14 mouse cellular contexts compared by ENCODE assay signal in genomic region chr14:55064481-55065370, GRCm38 (mm10). TPM values are rescaled to one million over a fixed set of nuclear protein-coding genes. Genes with fewer than 3 reads are reported as not detected.
DNase-seq lines count a peak whose midpoint lies in the region; ATAC-seq lines count a peak whose summit lies in the region.
"Had no signal": no experiment of that assay in that cellular context is flagged by ENCODE, and none has a peak within 500 bp of the region (broad histone marks: within the 10 kb centered on the region; RNA-seq: fewer than 3 reads in every experiment).

No protein-coding gene starts in this region.

- DNase-seq in right cerebral cortex, adult 2 months (ENCODE audit: low spot score in 2 of 2) = peak; percentile 15 to 17
- no peak for DNase-seq in right cerebral cortex, postnatal 25 days
- peak; percentile 73 for DNase-seq in cerebellum, postnatal 25 days
- no peak for DNase-seq in thymus, postnatal 14 days
- DNase-seq in urinary bladder, postnatal 14 days (ENCODE audit: low spot score) = no peak
- DNase-seq: gastrocnemius, postnatal 14 days; lung, postnatal 10 days; midbrain, embryonic 14.5 days had no signal

- no peak for ATAC-seq in forebrain, embryonic 15.5 days (replicated peaks)
- no peak for ATAC-seq in forebrain, embryonic 12.5 days (ENCODE audit: low FRiP score)
- no peak for ATAC-seq in frontal cortex, adult (ENCODE audit: low TSS enrichment)
- ATAC-seq: hindbrain, embryonic 16.5 days had no signal

- H3K9ac ChIP-seq in forebrain, embryonic 15.5 days (replicated peaks) = no peak overlapping the region
- no peak overlapping the region for H3K9ac ChIP-seq in forebrain, embryonic 12.5 days
- H3K9ac ChIP-seq: limb, embryonic 12.5 days had no signal

- no peak overlapping the region for H3K4me3 ChIP-seq in forebrain, embryonic 15.5 days
- H3K4me3 ChIP-seq in forebrain, embryonic 12.5 days (replicated peaks) = no peak overlapping the region
- H3K4me3 ChIP-seq: limb, embryonic 12.5 days had no signal

- peaks cover 63% of the 10 kb centered on the region for H3K4me1 ChIP-seq in forebrain, embryonic 15.5 days
- peaks cover 37% of the 10 kb centered on the region for H3K4me1 ChIP-seq in forebrain, embryonic 12.5 days

- H3K4me2 ChIP-seq in forebrain, embryonic 15.5 days (replicated peaks) = no peak overlapping the region
- no peak overlapping the region for H3K4me2 ChIP-seq in forebrain, embryonic 12.5 days
- H3K4me2 ChIP-seq: limb, embryonic 12.5 days had no signal

- peaks cover 74% of the 10 kb centered on the region for H3K36me3 ChIP-seq in forebrain, embryonic 15.5 days
- H3K36me3 ChIP-seq in forebrain, embryonic 12.5 days (replicated peaks) = peaks cover 72% of the 10 kb centered on the region

- H3K9me3 ChIP-seq in forebrain, embryonic 15.5 days = no peaks in the 10 kb centered on the region
- no peaks in the 10 kb centered on the region for H3K9me3 ChIP-seq in forebrain, embryonic 12.5 days
- H3K9me3 ChIP-seq: limb, embryonic 12.5 days had no signal

- no peaks in the 10 kb centered on the region for H3K27me3 ChIP-seq in forebrain, embryonic 15.5 days
- H3K27me3 ChIP-seq in forebrain, embryonic 12.5 days = no peaks in the 10 kb centered on the region

- peak overlapping the region; percentile 46 for H3K27ac ChIP-seq in forebrain, embryonic 15.5 days (replicated peaks)
- H3K27ac ChIP-seq in forebrain, embryonic 12.5 days = no peak overlapping the region
- H3K27ac ChIP-seq: limb, embryonic 12.5 days had no signal

- WGBS in forebrain, embryonic 15.5 days = 84% methylated on average over 35 of the region's 35 CpGs
- WGBS in forebrain, embryonic 12.5 days = 85% methylated on average over 35 of the region's 35 CpGs

RNA-seq across cellular contexts. Expression of gene Zfhx2, which starts 27.4 kb away (rescaled TPM):
- polyA plus RNA-seq in forebrain, embryonic 15.5 days (2015; fragmentation: Nextera tagmentation; extraction: Ambion mirVana) = 27.4 and 30.6 TPM in 2 replicates
- polyA plus RNA-seq in forebrain, embryonic 12.5 days (2016; fragmentation: Nextera tagmentation; extraction: Ambion mirVana) = 26.3 and 28.1 TPM in 2 replicates

RNA-seq across cellular contexts. Expression of gene Thtpa, which starts 29.9 kb away (rescaled TPM):
- 52.2 and 52.3 TPM in 2 replicates for polyA plus RNA-seq in forebrain, embryonic 15.5 days (2015; fragmentation: Nextera tagmentation; extraction: Ambion mirVana)
- 32.0 and 33.0 TPM in 2 replicates for polyA plus RNA-seq in forebrain, embryonic 12.5 days (2016; fragmentation: Nextera tagmentation; extraction: Ambion mirVana)

RNA-seq across cellular contexts. Expression of gene Ap1g2, which starts 41.7 kb away (rescaled TPM):
- polyA plus RNA-seq in forebrain, embryonic 15.5 days (2015; fragmentation: Nextera tagmentation; extraction: Ambion mirVana) = 11.4 and 13.0 TPM in 2 replicates
- 10.2 and 11.4 TPM in 2 replicates for polyA plus RNA-seq in forebrain, embryonic 12.5 days (2016; fragmentation: Nextera tagmentation; extraction: Ambion mirVana)

RNA-seq across cellular contexts. Expression of gene Ngdn, which starts 49.5 kb away (rescaled TPM):
- polyA plus RNA-seq in forebrain, embryonic 15.5 days (2015; fragmentation: Nextera tagmentation; extraction: Ambion mirVana) = 67.1 and 70.8 TPM in 2 replicates
- polyA plus RNA-seq in forebrain, embryonic 12.5 days (2016; fragmentation: Nextera tagmentation; extraction: Ambion mirVana) = 71.7 and 73.3 TPM in 2 replicates

RNA-seq across cellular contexts. Expression of gene Jph4, which starts 52.0 kb away (rescaled TPM):
- 37.4 and 38.3 TPM in 2 replicates for polyA plus RNA-seq in forebrain, embryonic 15.5 days (2015; fragmentation: Nextera tagmentation; extraction: Ambion mirVana)
- polyA plus RNA-seq in forebrain, embryonic 12.5 days (2016; fragmentation: Nextera tagmentation; extraction: Ambion mirVana) = 9.0 and 9.4 TPM in 2 replicates
- polyA plus RNA-seq: C2C12 had no signal

Comparison
In these comparisons a context has a peak if more than half of its experiments do, and no peak if none do; other contexts are left out.
1. DNase-seq: peak in right cerebral cortex, adult 2 months (2 of 2) and cerebellum, postnatal 25 days (2 of 2); none in right cerebral cortex, postnatal 25 days (single experiment), thymus, postnatal 14 days (single experiment) and urinary bladder, postnatal 14 days (single experiment).